In genomic region chr7:127375271-127376245, GRCm38 (mm10) we compare ENCODE assay signal across 8 mouse cellular contexts. TPM values are rescaled to one million over a fixed set of nuclear protein-coding genes. Genes with fewer than 3 reads are reported as not detected.
DNase-seq lines count a peak whose midpoint lies in the region; ATAC-seq lines count a peak whose summit lies in the region.
"Not testable (repeated sequence)": the region's sequence is repeated elsewhere in the genome, so short reads cannot be mapped to it uniquely, and the experiment has no call there.

TSS of gene Zfp747 (minus strand) at chr7:127376050.

- peak; percentile 98 for ATAC-seq in inflammation-experienced regulatory T-cells, adult 6 months
- ATAC-seq in megakaryocyte-erythroid progenitor cell, adult 5-6 weeks (replicated peaks; ENCODE audit: low FRiP score, low TSS enrichment, poor library complexity, severe bottlenecking) = peak; percentile 95

- intact Hi-C loops in left cerebral cortex, postnatal 10 days (cut with DNase I) = not testable (repeated sequence)

- DNase-seq in adipocyte (ENCODE audit: low spot score) = peak; percentile 93
- peak; percentile 97 for DNase-seq in embryo, embryonic 10 days (ENCODE audit: low spot score)
- DNase-seq in gastrocnemius, postnatal 10 days = peak; percentile 87
- DNase-seq in left cerebral cortex, postnatal 10 days (ENCODE audit: extremely low spot score in 1 of 2, low spot score in 2 of 2) = peak; percentile 91 to 93
- peak; percentile 87 for DNase-seq in right cerebral cortex, postnatal 25 days
- DNase-seq in urinary bladder, postnatal 4 days (ENCODE audit: low spot score in 2 of 2) = peak; percentile 87 to 92

RNA-seq across cellular contexts. Expression of gene Zfp747, which starts in this region (rescaled TPM):
- total RNA-seq in gastrocnemius, postnatal 10 days (2021) = 1 to 10 TPM; 3.6 to 5.1 TPM
- polyA plus RNA-seq in inflammation-experienced regulatory T-cells, adult 6 months (2017; shearing (Covaris generic)) = 10 to 100 TPM in 2 of 3 experiments, 1 to 10 TPM in 1; 9.9 to 11.0 (median 10.6) TPM
- total RNA-seq in left cerebral cortex, postnatal 10 days (2021) = 1 to 10 TPM; 7.2 to 7.8 TPM
- total RNA-seq in megakaryocyte-erythroid progenitor cell, adult 5-6 weeks (2014; fragmentation: Nextera tagmentation) = 7.7 and 8.3 TPM in 2 replicates
- 4.0 and 10.9 TPM in 2 replicates for total RNA-seq in megakaryocyte-erythroid progenitor cell, adult 5-6 weeks (2017)

Comparison
In these comparisons a context has a peak if more than half of its experiments do, and no peak if none do; other contexts are left out.
1. Peak in every context shown above with its lines: DNase-seq and ATAC-seq.